Mouse (Mus musculus) midbrain, postnatal 0 days (tissue): ENCODE measurements around the gene Rnf41. TPM values are rescaled to one million over a fixed set of nuclear protein-coding genes. Genes with fewer than 3 reads are reported as not detected.

Source experiments
- ATAC-seq: fragments of 200-750 bp; cut with Nextera tagmentation; 2 replicates; pipeline ENCODE4 v1.8.0; 2017; ENCODE audit warnings: moderate number of reproducible peaks, mild to moderate bottlenecking, moderate TSS enrichment, moderate library complexity; ENCODE audit not compliant: low FRiP score
- DNase-seq: peaks from one replicate; pipeline ENCODE4 v3.0.0-alpha.2; 2015; ENCODE audit warnings: low spot score
- H3K27ac ChIP-seq: fragments of 300-500 bp; sonication (generic); 2 replicates; pipeline ENCODE4 v1.5.1; 2014; ENCODE audit warnings: low read depth, mild to moderate bottlenecking, low read length, mixed read lengths
- H3K27me3 ChIP-seq: fragments of 300-500 bp; sonication (generic); 2 replicates; pipeline ENCODE4 v1.6.1; 2014; ENCODE audit warnings: low read length, control low read depth, mixed read lengths; ENCODE audit not compliant: insufficient read depth
- H3K36me3 ChIP-seq: fragments of 300-500 bp; sonication (generic); 2 replicates; pipeline ENCODE4 v1.6.1; 2014; ENCODE audit warnings: low read length, control low read depth, mixed read lengths; ENCODE audit not compliant: insufficient read depth
- H3K4me1 ChIP-seq: fragments of 300-500 bp; sonication (generic); 2 replicates; pipeline ENCODE4 v1.6.1; 2014; ENCODE audit warnings: mild to moderate bottlenecking, control low read depth, antibody characterized with exemption, low read length, mixed read lengths; ENCODE audit not compliant: insufficient read depth
- H3K4me2 ChIP-seq: fragments of 300-500 bp; sonication (generic); 2 replicates; pipeline ENCODE4 v1.6.1; 2014; ENCODE audit warnings: low read depth, mild to moderate bottlenecking, low read length, mixed read lengths; ENCODE audit not compliant: poor library complexity, severe bottlenecking
- H3K4me3 ChIP-seq: fragments of 300-500 bp; sonication (generic); 2 replicates; pipeline ENCODE4 v1.5.1; 2014; ENCODE audit warnings: low read depth, mild to moderate bottlenecking, low read length, moderate library complexity
- H3K9ac ChIP-seq: fragments of 300-500 bp; sonication (generic); replicated peaks from 2 replicates; pipeline ENCODE4 v1.6.1; 2014; ENCODE audit warnings: mild to moderate bottlenecking, low read length, moderate library complexity, mixed read lengths; ENCODE audit not compliant: poor library complexity, severe bottlenecking
- H3K9me3 ChIP-seq: fragments of 300-500 bp; sonication (generic); 2 replicates; pipeline ENCODE4 v1.6.1; 2016; ENCODE audit warnings: low read length, control low read depth
- CTCF ChIP-seq: IDR thresholded peaks from 2 replicates; pipeline ENCODE4 v1.5.1; 2016; ENCODE audit warnings: antibody characterized with exemption, mild to moderate bottlenecking
- WGBS: fragments of 180-500 bp; shearing (Covaris S2); extraction: QIAGEN DNeasy Blood & Tissue Kit; methylation state at CpG from one replicate; pipeline ENCODE4 v1.1.7; 2014; 5-methylcytosine and 5-hydroxymethylcytosine counted together
- polyA plus RNA-seq: library from polyadenylated mRNA; unstranded; fragments of >200 nt; fragmentation: Nextera tagmentation; extraction: Ambion mirVana; gene quantifications from 2 replicates; pipeline ENCODE4 v1.2.1, GENCODE M21; 2015
- total RNA-seq: library from RNA; depleted of rRNA; stranded (reverse); fragments of >200 nt; gene quantifications from 2 replicates; pipeline ENCODE4 v1.2.3, GENCODE M21; 2014

Rnf41 gene
- total and polyA plus RNA-seq, 2 experiments from 2014 or later, result 91.6 to 94.3 TPM

DNA sequence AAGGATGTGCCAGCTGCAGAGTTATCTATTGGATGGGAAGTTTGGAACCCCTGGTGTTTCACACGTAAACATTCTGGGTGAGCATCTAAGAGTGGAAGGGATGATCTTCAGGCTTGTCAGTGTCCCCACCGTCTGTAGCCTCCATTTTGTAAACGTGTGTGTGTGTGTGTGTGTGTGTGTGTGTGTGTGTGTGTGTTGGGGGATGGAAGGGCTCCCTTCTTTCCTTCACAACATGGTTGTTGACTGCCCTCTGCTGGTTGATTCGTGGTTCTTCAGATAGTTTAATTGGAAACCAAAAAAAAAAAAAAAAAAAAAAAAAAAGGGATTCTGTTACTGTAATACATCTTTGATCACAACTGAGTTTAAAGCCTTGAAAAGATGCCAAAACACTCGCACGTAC lies 43.8 kb downstream of the Rnf41 start:
- H3K4me3 ChIP-seq, result no peak overlapping the region
- H3K27ac ChIP-seq, result no peak overlapping the region
- DNase-seq (peak; percentile 95), ATAC-seq (0 out of 2 replicates have a peak, but pooled peaks have one; percentile 44)
- H3K9me3 ChIP-seq, result no peaks in the 10 kb centered on the region
- no peak overlapping the region for H3K9ac ChIP-seq
- no peaks in the 10 kb centered on the region for H3K36me3 ChIP-seq
- H3K4me1 ChIP-seq, result 0 out of 2 replicates have a peak, but pooled peaks cover under 1% of the 10 kb centered on the region
- peak; percentile 80 for TF ChIP-seq CTCF
- WGBS, result 3% methylated on average over 6 of the region's 6 CpGs
- no peaks in the 10 kb centered on the region for H3K27me3 ChIP-seq
- 0 out of 2 replicates have a peak overlapping the region, but pooled peaks have one; percentile 15 for H3K4me2 ChIP-seq

GRCm38 (mm10) chr10:128457676-128458075 lies 46.2 kb downstream of the Rnf41 start:
- Histone ChIP-seq H3K27me3 (no peaks in the 10 kb centered on the region), H3K27ac (no peak overlapping the region), H3K4me3 (no peak overlapping the region), H3K4me2 (peak overlapping the region; percentile 65), H3K9me3 (no peaks in the 10 kb centered on the region), H3K9ac (no peak overlapping the region), H3K36me3 (peaks cover 7% of the 10 kb centered on the region; the same call in 1 of the 2 replicates), H3K4me1 (peaks cover 7% of the 10 kb centered on the region; the same call in 1 of the 2 replicates)
- TF ChIP-seq CTCF, result no peak
- WGBS, result 82% methylated on average over 6 of the region's 6 CpGs
- ATAC-seq (no peak), DNase-seq (no peak)

DNA sequence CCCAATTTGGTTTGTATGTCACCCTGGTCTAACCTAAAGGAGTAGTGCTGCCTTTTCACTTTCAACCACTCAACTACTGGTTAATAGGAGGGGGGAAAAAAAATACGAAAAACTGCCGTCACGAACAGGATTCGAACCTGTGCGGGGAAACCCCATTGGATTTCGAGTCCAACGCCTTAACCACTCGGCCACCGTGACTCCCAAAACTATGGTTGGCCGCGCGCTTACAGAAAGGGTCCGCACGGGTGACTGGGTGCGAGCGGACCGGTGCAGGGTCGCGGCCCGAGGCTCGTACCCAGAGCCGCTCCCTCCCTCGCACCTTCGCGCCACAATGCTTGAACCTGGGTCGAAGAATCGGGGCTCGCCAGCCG lies 46.9 kb downstream of the Rnf41 start:
- Histone ChIP-seq H3K27ac (peak overlapping the region; percentile 94), H3K27me3 (no peaks in the 10 kb centered on the region), H3K4me1 (peaks cover 7% of the 10 kb centered on the region; the same call in 1 of the 2 replicates), H3K4me3 (peak overlapping the region; percentile 92), H3K9me3 (no peaks in the 10 kb centered on the region), H3K9ac (peak overlapping the region; percentile 93), H3K4me2 (peak overlapping the region; percentile 65), H3K36me3 (peaks cover 11% of the 10 kb centered on the region)
- TF ChIP-seq CTCF, result no peak
- peak; percentile 87 for DNase-seq
- ATAC-seq, result peak; percentile 77
- under 1% methylated on average over 29 of the region's 29 CpGs for WGBS

GRCm38 (mm10) chr10:128458719-128459408 lies 47.4 kb downstream of the Rnf41 start, which contains the start of gene Smarcc2:
Smarcc2 (plus strand) TSS chr10:128459248.
- peaks cover 7% of the 10 kb centered on the region; the same call in 1 of the 2 replicates for H3K4me1 ChIP-seq
- peaks cover 16% of the 10 kb centered on the region for H3K36me3 ChIP-seq
- H3K27me3 ChIP-seq, result no peaks in the 10 kb centered on the region
- H3K4me3 ChIP-seq, result peak within 1 kb of the TSS; percentile 92
- peak; percentile 47 for TF ChIP-seq CTCF
- under 1% methylated on average over 62 of the region's 86 CpGs for WGBS
- no peaks in the 10 kb centered on the region for H3K9me3 ChIP-seq
- peak within 1 kb of the TSS; percentile 94 for H3K27ac ChIP-seq
- DNase-seq (peak; percentile 80), ATAC-seq (peak; percentile 77)
- H3K4me2 ChIP-seq, result peak within 1 kb of the TSS; percentile 65
- H3K9ac ChIP-seq, result peak within 1 kb of the TSS; percentile 93

- Histone ChIP-seq H3K4me2 (peak overlapping the region; percentile 65), H3K9me3 (no peaks in the 10 kb centered on the region), H3K27me3 (no peaks in the 10 kb centered on the region), H3K36me3 (peaks cover 23% of the 10 kb centered on the region), H3K4me3 (peak overlapping the region; percentile 92), H3K9ac (peak overlapping the region; percentile 93), H3K27ac (peak overlapping the region; percentile 94), H3K4me1 (peaks cover 7% of the 10 kb centered on the region; the same call in 1 of the 2 replicates)
- TF ChIP-seq CTCF, result no peak
- 1% methylated on average over 22 of the region's 67 CpGs for WGBS
- 0 out of 2 replicates have a peak, but pooled peaks have one; percentile 21 for ATAC-seq
- peak; percentile 48 for DNase-seq
Observed at GRCm38 (mm10) chr10:128459409-128460269, 48.2 kb downstream of the Rnf41 start.
